Mouse (Mus musculus): Measurements from ENCODE around the gene Nav1.

DNA sequence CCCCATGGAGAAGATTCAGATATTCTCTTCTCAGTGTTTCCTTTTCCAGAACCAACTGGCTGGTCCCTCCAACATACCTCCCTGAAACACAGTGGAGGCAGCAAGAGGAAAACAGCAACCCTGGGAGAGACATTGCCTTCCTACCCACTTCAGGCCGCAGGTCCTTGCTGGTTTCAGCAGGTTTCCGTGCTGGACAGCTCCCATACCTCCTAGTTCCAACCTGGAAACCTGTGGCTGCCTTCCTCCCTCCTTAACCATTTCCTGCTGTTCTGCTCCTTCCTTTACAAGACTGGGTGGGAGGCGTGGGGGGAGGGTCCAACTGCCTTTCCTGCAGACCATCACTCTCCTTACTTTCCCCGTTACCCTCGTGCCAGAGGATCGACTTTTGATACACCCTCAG, 27.7 kb upstream of the Nav1 start:
- TF ChIP-seq CTCF (IDR thresholded peaks at IDR 0.05; ENCODE audit: borderline replicate concordance, insufficient read depth, low read depth, low read length) (no peak), POLR2A (IDR thresholded peaks at IDR 0.05; ENCODE audit: borderline replicate concordance, insufficient read depth, low read length) (no peak)
